Mouse (Mus musculus): ENCODE results near the gene Dnajc22.

The Dnajc22 gene

GRCm38 (mm10) chr15:99115065-99115423 lies 22.1 kb downstream of the Dnajc22 start:
- no peak for DNase-seq (ENCODE audit: low spot score in 2 of 2)

GRCm38 (mm10) chr15:99116539-99116938 lies 23.6 kb downstream of the Dnajc22 start:
- DNase-seq (ENCODE audit: low spot score in 2 of 2) = no peak

GRCm38 (mm10) chr15:99120814-99121213 lies 27.8 kb downstream of the Dnajc22 start:
- DNase-seq (ENCODE audit: low spot score in 2 of 2) = no peak

DNA sequence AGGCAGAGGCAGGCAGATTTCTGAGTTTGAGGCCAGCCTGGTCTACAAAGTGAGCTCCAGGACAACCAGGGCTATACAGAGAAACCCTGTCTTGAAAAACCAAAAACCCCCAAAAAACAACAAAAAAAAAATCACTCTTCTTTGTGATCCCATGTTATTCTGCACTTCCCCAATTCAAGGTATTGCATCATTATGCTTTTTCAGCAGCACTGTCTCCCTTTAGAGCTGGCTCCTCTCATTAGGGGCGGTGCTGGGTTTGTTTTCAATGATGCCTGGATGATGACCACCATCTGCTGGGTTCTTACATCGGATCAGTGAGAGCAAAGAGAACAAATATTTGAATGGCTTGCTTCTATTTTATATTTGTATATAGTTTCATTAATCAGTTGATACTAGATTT lies 29.7 kb downstream of the Dnajc22 start:
- no peak for DNase-seq (ENCODE audit: low spot score in 2 of 2)

- no peak for DNase-seq (ENCODE audit: low spot score in 2 of 2)
Measured at GRCm38 (mm10) chr15:99125711-99126080, 32.7 kb downstream of the Dnajc22 start, which contains the start of gene Spats2. Gene Spats2 (plus strand): TSS chr15:99125916.

DNA sequence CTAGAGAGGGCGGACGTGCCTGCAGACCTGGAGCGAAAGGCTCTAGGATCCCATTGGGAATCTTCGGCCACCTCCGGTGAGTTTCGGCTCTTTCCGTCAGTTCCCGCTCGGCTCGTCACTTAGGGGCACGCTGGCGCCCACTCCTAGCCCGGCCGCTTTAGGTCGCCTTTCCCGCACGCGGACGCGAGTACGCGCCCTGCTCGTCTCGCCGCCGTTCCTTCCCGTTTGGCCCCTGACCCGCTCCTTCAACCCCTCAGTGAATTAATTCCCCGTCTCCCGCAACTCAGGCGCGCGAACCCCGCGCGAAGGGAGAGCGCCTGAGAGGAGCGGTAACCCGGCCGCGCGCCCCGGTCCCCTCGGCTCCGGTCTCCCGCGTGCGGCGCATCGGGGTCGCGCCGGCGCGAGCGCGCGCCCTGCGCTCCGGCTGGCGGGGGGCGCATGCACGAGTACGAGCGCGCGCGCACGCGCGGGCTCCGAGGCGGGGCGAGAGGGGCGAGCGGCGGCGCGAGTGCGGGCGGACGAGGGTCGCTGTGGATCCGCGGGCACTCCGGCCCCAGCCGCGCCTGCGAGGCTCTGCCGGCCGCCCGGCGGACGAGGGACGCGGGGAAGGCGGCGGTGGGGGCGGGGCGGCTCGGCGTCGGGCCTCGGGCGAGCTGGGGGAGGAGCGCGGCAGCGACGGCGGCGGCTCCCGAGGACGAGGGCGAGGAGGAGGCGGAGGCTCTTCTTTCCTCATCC lies 33.3 kb downstream of the Dnajc22 start:
- peak; percentile 93 to 94 for DNase-seq (ENCODE audit: low spot score in 2 of 2)

GRCm38 (mm10) chr15:99126816-99127365 lies 33.9 kb downstream of the Dnajc22 start:
- DNase-seq (ENCODE audit: low spot score in 2 of 2) = peak in 1 of 2 experiments; percentile 32

GRCm38 (mm10) chr15:99127851-99128522 lies 35.0 kb downstream of the Dnajc22 start:
- DNase-seq (ENCODE audit: low spot score in 2 of 2) = no peak

DNA sequence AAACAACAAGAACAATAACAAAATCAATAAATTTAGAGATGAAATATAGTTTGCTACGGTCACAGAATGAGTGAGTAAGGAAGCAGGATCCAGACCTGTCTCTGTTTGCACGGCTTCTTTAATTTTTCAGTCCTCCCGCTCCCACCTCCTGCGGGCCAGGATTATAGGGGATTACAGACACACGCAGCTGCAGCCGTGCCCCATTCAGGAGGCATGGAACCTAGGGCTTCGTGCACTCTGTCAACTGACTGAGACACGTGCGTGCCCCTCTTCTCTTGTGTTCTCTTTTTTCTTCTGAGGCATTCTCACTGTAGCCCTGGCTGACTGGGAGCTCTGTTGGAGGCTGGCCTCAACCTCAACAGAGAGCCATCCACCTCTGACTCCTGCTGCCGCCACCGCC lies 36.5 kb downstream of the Dnajc22 start:
- DNase-seq (ENCODE audit: low spot score in 2 of 2) = no peak

DNA sequence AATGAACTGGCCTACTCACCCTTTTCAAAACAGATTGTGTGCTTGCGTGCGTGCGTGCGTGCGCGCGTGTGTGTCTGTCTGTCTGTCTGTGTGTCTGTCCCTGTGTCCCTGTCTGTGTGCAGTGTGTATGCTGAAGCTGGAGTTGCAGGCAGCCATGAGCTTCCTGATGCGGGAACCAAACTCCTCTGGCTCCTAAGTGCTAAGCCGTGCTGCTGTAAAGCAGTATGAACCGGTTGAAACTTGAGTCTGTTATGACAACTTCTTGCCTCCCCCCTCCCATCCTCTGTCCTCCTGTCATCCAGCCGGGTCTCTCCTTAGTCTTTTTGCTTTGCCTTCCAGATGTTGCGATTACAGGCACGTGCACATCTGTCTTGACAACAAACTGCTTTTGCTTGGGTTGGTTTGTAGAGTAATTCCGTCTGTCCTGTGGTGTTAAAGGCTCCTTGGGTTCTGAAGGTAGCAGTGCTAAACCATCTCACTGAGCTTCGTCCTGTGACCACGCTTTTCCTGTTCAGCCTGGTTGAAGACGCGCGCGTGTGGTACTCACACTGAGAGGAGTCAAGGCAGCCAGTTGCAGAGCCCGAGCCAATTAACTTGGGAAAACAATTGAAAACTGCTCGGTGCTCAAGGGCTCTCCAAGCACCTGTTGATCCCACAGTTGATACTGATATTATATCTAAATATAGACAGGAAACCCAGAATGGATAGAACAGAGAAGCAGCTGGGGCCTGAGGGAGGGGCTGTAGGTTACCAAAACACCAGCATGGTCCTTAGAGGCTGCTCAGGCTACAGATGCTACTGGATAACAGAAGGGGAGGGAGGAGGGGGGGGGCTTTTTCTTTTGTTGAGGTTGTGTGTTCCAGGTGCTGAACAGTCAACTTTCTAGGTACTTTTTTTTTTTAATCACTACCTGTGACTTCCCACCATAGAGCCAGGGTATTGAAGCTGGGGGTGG lies 37.3 kb downstream of the Dnajc22 start:
- no peak for DNase-seq (ENCODE audit: low spot score in 2 of 2)

DNA sequence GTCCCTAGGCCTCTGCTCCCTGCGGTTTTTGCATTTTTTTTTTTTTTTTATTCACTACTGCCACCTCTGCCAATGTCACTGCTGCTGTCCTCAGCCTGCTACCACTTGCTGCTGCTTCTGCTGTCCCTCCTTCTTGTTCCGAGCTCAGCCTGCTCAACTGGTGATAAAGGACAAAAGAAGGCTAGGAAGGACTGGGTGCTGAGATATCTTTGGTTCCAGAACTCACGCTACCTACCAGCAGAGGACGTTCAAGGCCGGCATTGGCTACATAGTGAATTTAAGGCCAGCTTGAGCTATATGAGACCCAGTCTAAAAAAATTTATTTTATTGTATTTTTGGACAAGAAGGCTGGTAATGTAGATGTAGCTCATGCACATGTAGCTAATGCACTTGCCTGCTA lies 45.4 kb downstream of the Dnajc22 start:
- DNase-seq (ENCODE audit: low spot score in 2 of 2) = no peak

GRCm38 (mm10) chr15:99139669-99140068 lies 46.7 kb downstream of the Dnajc22 start:
- peak; percentile 31 to 34 for DNase-seq (ENCODE audit: low spot score in 2 of 2)

- DNase-seq (ENCODE audit: low spot score in 2 of 2) = no peak
Measured at GRCm38 (mm10) chr15:99150516-99150915, 57.5 kb downstream of the Dnajc22 start.

- DNase-seq (ENCODE audit: low spot score in 2 of 2) = no peak
Measured at GRCm38 (mm10) chr15:99151324-99151723, 58.4 kb downstream of the Dnajc22 start.

GRCm38 (mm10) chr15:99153466-99153865 lies 60.5 kb downstream of the Dnajc22 start:
- DNase-seq (ENCODE audit: low spot score in 2 of 2) = no peak
